Mouse (Mus musculus): ENCODE measurements at regions not wholly inside any gene's neighbourhood (a gene's known extent, or its start where the extent isn't known, plus 50 kb on each side); places are given as distances from the start of the nearest gene placed in this dataset.

DNA sequence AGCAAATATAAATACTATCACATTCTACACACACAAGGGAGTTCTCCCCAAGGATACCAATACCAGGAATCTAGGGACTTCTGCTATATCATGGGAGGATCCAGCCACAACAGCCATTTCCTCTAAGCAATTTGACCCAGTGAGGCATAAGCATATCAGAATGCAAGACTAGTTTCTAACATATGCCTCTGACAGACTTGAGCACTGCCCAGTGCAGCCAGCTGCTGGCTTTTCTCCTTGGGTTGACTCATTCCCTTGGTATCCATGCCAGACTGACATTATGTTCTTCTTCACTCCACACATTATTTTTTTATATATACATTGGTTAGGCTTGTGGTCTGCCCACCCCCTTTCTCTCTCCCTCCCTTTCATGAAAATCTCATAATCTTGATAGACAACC is 103.8 kb upstream of the Smarca2 start:
- no peak for TF ChIP-seq CTCF (IDR thresholded peaks at IDR 0.05; ENCODE audit: insufficient read depth, low read length)
- no peak for TF ChIP-seq POLR2A (IDR thresholded peaks at IDR 0.05; ENCODE audit: borderline replicate concordance, extremely low read depth, low read depth, low read length)

All from lung, adult 2 months (tissue).